Mouse (Mus musculus) lung, postnatal 36 days (tissue): ENCODE measurements around the gene Vta1.
A peak's percentile ranks its signal among the peaks of the same experiment; 100 is the strongest.

Experiments used
- DNase-seq: peaks from one replicate; pipeline ENCODE4 v3.0.0; 2022; ENCODE audit warnings: mixed read lengths

Vta1 gene

DNA sequence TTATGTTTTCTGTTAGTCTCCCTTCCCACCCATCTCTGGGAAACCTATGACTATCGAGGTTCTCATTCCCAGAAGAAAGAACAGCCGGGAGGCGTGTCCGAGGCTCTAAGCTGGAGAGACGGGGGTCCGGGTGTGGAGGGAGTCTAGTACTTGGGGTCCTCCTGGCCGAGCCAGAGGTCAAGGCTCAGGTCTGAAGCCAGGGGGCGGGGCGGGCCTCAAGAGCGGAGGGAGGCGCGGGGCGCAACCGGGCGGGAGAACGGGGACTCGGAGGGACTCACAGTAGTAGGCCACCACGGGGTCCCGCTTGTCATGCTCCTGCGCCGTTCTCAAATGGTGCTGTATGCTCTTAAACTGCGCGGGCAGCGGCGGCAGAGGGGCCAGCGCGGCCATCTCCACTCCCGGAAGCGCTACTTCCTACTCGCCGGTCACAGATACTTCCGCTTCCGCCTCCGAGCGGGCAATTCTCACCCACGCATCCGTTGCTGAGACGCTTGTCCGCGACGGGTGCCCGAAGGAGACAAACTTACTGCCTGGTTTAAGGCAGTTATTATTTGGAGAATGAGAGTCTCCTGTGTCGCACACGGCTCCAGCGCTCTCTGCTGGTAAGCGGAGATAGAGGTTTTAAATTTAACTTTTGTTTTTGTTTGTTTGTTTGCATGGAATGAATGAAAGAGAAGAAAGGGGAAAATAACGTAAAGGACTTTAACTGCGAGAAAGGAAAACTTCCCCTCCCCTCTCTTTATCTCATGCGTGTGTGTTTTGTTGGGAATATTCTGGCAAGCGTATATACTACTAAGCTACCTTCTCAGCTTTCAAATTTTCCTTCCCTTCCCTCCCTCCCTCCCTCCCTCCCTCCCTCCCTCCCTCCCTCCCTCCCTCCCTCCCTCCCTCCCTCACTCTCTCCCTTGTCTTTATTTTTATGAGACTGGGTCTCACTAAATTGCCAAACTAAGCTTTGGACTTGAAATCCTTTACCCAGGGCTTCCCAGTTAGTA lies at the start of gene Vta1, which contains the start of gene Nmbr:
Gene Vta1 (minus strand): TSS at position 489 of the 995 bp plus-strand sequence.
Gene Nmbr (plus strand): TSS at position 520 of the 995 bp plus-strand sequence.
- peak; percentile 99 for DNase-seq

DNA sequence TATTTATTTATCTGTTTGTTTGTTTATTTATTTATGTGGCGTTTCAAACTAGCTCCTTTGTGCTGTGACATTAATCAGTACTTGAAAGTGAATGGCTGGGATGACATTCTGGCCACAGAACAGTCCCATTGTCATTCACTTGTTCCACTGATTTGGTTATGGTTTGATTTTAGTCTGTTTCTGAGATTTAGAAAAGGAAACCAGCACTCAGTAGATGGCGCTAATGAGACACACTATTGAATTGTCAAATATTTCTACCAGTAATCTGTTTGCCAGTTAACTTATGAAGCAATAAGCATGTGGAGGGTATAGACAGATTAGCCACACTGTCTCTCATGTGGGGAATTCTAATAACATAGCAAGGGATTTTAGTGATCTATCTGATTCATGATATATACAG lies 28.9 kb upstream of the Vta1 start:
- DNase-seq: peak; percentile 47

DNA sequence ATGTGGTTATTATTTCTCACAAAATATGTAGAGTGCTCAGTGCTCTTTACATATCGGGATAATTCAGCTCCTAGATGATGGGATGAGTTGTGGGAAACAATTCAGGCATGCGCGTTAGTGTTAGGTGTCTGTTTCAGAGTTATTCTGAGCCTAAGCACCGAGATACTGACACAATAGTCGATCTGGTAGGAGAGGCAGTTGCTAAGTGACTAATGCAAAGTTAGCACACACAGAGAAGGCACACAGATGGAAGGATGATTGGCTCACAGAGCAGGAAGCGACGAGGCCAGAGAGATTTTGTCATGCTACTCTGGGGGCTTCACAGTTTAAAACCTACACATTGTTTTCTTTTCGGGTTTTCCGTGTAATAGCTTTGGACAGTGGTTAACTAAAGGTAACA lies 20.3 kb upstream of the Vta1 start:
- no peak for DNase-seq

DNA sequence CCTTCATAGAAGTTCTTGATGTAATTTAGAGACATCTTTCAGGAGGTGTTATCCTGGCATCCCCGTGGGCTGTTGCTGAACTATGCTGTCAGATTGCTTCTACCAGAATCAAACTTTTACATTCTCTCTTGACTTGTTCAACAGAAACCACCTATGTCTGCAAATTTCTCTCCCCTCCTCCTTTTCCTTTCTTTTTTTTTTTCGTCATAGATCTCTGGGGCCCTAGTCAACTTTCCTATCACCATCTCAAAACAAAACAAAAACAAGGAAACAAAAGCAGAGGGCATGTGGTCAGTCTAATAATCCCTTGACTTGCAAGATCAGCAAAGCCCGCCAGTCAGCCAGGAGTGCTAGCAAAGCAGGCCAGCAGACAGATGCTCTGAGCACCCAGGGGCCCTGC lies 12.8 kb upstream of the Vta1 start, which contains the start of gene Gje1:
Gene Gje1 (minus strand): TSS at position 101 of the 400 bp plus-strand sequence.
- DNase-seq: no peak

DNA sequence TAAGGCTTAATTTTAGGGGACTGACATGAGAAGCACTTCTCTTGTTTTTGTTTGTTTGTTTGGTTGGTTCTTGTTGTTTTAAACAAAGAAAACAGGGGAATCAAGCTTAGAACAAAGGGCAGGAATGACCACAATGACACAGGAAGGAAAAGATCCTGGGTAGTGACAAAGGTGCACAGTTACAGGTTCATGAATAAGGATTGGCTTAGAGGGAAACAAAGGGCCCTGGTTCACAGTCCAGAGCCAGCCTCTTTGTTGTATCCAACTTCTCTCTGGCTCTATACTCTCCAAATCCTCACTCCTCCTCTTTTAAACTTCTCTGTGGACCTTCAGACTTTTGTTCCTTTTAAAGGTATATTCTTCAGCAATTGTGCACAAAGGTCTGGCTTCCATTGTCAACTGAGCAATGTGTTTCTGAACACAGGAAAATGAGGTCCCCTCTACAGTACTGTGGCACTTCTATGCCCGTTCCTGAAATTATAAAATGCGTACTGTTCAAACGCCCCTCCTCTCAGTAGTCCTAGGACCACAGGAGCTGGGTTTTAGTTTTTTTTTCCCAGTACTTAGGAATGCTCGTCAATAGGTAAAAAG lies 1.4 kb downstream of the Vta1 start:
- DNase-seq: no peak

DNA sequence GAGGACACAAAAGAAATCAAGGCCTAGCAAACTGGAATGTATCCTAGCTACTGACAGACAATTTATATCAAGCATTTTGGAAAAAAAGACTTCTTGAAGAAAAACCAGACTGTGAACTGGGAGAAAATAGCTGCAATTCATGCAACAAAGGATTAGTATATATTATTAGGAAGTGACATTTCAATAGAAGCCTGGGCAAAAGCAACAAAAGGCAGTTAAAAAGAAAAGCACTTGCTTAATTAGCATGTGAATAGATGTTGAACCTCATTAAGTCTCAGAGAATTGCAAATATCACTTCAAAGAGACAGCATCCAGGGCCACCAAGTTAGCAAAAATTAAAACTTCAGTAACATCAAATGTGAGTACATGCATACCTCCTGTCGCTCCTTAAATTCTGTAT lies 2.1 kb downstream of the Vta1 start:
- DNase-seq: no peak

DNA sequence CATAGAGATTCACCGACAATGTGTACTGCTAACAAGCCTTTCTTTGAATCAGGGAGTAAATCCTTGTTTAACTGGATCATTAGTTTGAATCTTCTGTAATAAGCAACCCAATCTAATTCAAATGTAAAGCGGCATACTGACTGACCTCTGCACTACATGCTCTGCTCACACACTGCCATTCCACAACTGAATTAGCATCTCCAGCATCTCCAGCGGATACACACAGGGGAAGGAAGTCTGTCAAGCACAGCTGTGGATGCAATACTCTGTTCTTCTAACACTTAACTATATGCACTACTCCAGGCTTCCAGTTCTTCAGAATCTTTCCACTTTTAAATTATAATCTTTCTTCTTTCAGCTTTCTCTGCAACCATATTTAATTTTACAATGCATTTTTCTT lies 15.0 kb downstream of the Vta1 start:
- no peak for DNase-seq

DNA sequence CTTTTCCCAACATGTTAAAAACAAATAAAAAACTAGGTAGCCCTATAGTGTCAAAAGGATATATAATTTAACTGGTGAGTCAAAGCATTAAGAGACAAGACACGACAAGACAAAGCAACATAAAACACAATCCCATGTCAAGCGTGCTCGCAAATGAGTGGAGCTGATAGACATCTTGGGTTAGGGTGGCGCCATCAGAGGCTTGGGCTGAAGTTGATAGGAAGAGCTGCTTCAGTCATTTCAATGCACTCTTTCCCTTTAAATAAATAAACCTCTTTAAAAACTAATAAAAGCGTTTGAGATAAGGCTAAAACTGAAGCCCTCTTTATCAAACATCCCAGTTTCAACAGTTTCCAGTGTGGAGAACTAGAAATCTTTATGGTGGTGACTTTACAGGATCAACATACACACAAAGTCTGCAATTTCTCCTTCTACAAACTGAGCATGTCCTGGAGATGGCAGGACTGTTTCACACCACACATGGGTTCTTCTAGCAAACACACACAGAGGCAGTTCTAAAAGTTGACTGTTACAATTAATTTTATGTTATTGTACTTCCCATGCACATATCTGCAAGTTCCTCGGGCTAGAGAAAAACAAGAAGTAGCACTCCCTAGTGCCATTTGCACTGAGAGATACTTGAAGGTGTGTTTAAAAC lies 16.4 kb downstream of the Vta1 start:
- DNase-seq: no peak

DNA sequence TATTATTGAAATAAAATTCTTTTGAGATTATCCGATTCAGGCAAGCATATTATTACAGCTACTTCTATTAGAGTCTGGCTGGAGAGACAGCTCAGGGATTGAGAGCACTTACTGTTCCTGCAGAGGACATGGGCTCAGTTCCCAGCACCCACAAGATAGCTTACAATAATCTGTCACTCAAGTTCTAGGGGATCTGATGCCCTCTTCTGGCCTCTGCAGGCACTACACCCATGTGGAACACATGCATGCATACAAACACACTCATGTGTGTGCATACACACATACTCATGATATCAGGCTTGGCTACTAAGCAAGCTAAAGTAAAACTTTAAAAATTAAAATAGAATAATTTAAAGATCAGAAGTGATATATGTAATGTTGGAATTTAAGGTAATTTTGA lies 19.7 kb downstream of the Vta1 start:
- no peak for DNase-seq

DNA sequence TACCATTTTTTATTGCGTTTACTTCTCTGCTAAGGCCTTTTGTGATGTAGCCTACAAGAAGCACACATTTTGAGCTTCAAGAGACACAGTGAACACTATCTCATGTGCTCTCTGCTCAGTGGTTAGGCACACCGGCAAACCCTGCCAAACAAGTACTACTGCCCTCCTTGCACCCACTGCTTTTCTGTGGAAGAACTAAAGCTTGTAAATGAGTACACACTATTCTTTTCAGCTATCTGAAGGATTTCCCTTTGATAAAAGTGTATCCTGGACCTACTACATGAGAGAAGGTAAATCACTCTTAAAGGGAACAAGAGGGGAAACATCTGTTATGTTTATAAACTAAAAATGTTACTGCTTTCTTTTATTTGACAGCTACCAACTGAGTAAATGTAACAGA lies 39.2 kb downstream of the Vta1 start:
- DNase-seq: no peak

DNA sequence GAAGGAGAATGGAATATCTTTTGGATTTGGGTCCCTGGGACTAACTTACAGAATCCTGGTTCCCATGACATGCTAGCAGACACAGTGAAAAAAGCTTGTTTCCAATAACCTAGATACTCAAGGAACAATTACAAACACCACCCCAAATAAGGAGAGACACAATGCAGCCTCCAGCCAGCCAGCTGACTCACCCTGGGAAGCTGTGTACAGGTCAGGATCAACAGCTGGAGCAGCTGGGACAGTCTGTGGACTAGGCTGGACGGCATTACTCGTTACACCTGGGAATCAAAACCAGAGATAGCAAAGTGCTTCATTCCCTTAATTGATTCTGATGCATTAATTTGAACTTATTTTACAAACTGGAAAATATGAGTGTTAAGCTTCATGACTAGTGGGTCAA lies 44.5 kb downstream of the Vta1 start:
- no peak for DNase-seq

DNA sequence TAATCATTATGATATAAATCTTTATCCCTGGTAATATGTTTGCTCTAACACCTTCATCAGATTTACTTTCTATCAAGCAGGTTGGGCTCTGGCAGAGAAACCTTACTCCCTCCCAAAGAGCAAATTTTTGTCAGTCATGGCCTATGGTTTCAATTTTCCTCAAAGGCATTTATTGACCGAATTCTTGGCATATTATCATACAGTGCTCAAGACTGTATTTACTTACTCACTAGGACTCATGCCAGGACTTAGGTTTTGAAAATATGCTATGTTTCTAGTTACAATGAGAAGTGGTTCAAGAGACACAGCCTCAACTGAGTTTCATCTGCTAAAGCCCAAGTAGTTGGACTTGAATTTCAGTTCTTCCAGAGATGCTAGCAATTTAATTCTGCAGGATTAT lies 65.7 kb downstream of the Vta1 start:
- DNase-seq: no peak

DNA sequence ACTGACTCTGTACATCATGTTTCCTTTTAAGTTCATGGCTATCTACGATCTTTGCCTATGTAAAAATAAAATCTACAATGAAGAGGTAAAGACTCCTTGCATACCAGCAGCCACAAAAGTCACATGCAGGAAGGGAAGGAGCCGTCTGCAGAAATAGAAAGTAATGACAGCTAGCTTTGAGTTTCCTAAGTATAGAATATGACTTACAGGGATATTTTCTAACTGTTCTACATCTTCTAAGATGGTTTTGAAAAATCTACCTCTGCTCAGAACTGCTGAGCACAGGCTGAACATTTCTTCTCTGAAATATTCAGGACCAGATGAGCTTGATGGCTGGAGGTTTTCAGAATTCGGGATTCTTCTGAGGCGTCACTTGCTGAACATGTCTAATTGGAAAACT lies 66.3 kb downstream of the Vta1 start:
- DNase-seq: no peak

DNA sequence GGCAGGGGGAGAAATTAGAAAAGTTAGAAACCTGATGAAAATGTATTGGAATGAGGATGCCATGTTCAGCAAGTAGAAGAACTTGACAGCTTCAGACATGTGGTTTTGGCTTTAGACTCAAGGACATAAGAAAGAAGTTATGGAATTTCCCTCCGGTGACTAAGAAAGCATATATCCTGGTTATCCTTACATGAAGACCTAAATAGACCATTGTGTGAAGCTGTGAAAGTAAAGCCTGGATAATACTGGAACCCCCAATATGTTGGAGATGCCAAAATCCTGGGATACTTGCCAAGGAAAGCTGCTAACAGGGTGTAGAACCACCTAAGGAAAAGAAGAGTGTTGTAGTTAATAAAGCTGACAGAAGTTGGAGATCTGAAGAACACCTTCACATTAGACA lies 79.7 kb downstream of the Vta1 start:
- DNase-seq: no peak

DNA sequence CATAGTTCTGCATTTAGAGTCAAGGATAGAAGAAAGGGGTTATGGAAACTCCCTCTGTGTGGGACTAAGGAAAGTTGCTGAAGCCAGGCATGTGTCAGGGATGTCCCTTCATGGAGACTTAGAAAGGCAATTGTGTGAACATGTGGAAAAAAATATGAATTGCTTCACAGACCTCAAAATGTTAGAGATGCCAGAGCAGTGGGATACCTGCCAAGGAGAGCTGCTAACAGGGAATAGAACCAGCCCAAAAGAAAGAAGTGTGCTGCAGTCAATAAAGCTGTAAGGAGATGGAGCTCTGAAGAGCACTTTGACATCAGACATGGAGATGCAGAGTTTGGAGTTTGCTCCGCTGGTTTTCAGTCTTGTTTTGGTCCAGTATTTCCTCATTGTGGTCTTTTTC lies 86.2 kb downstream of the Vta1 start:
- DNase-seq: no peak

DNA sequence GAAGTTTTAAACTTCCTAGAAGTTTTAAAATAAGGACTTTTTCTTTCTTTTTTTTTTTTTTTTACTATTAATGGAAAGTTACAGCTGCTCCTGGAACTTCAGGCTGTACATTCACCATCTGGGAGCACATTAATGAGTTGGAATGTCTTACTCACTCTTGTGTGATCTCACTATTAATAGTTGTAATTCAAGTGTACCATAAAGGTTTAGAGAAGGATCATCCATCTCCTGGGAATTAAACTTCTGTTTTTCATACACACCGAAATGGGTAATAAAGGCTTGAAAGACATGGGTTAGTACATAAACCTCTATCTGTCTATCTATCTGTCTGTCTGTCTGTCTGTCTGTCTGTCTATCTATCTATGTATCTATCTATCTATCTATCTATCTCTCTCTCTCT lies 87.1 kb downstream of the Vta1 start:
- no peak for DNase-seq

DNA sequence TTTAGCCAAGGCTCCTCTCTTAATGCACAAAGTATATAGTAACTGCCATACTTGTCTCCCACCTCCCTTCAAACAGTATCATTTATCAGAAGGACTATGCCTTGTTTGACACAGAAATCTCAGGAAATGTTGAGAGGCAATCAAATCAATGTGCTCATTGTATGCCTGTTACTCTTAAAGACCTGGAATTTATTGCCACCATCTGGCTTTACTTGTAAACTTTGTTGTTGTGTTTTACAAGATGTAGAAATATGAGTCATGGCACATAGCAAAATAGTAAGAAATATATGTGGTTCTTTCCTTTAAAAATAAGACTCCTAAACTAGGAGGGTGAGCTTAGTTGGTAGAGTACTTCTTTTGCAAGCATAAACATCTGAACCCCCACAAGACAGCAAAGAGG lies 89.9 kb downstream of the Vta1 start:
- DNase-seq: no peak

DNA sequence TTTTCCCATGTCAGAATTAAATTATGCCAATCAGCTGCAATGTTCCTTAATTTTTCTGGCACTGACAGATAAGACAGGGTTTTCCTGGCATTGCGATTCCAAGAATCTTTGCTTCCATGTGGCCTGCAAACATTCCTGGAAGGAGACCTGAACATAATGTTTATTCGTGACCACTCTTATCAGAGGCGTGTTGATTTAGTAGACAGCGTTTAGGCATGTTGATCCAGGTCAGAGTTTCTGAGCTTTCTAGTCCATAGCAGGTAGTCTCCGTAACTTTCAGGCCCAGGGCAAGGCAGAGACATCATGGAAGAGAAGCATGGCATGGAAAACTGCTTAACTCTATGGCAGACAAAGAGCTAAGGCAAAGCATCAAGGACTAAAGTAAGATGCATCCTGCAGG lies 97.8 kb downstream of the Vta1 start:
- DNase-seq: no peak
